Mouse (Mus musculus) T-helper 17 cell (primary cell): ENCODE data around the gene Gpr152.
"Not testable (repeated sequence)": the region's sequence is repeated elsewhere in the genome, so short reads cannot be mapped to it uniquely, and the experiment has no call there.

Experiments used
- in situ Hi-C, 2 experiments: fragments of 300-600 bp; cut with MboI, MseI; formaldehyde crosslinking; loops; 1 replicate in 1 of 2; 2 replicates in 1 of 2; pipeline ENCODE4 v1.15.1; 2025; ENCODE audit warnings: high pct_unique_total_duplicates in 2 of 2

Gpr152 gene

DNA sequence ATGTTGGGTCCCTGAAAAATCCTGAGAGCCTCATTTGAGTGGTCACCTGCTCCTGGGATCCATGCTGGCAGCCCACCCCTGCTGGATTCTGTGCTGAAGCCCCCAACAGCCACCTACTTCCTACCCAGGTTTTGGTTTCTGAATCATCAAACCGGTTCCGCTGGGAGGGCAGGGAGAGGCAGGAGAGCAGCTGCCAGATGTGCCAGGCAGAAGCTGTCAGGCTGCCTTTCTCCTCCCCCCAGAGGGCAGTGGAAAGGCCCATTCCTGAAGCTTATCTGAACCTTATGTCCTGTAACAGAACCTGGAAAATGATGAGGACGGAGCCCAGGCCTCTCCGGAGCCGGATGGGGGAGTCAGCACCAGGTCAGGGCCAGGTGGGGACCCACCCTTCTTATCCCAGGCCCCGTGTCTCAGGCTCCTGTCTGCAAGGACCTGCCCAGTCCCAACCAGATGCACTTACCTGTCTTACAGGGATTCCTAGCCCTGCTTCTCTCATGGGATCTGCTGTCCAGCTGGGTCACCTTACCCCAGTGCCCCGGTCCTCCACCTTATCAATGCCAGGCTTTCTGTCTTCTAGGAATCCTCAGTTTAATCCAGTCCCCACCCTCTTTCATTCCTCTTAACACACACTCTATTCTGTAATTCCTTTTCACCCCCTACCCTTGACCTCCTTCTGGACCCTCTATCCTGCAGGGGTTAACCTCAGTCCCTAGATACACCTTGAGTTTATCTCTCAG, 12.7 kb upstream of the Gpr152 start:
- in situ Hi-C loops = no loop called here

DNA sequence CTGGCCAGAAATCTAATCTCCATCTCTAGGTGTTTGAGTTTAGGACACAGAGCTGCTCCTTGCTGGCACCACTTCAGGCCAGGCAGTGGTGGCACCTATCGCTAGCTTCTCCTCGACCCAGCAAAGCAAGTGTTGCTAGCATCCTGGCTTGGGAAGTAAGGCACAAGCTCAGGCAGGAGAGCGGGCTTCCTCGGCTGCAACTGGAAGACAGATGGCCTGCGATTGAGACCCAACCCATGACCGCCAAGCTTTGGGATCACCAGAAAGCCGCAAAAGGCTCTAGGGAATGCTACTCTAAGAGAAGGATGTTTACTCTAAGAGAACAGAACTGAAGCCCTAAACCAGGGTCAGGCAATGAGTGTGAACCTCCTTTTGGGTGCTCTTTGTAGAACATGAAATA, 10.1 kb upstream of the Gpr152 start:
- in situ Hi-C loops = no loop called here

DNA sequence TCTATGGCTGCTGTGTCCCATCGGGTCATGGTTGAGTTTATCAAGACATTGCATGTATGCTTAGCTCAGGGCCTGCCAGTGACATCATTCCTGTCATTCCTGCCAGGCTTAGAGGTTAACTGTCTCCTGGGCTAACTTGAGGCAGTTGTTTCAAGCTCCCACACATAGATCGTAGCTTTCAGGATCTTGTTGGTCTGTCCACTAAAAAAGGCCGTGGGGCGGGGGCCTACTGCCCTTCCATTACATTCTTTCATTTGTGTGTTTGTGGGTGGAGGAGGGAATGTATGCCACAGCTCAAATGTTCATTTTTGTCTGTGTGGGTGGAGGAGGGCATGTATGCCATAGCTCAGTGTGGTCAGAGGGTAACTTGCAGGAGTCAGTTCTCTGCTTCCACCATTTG, 9.5 kb upstream of the Gpr152 start:
- in situ Hi-C loops = no loop called here

DNA sequence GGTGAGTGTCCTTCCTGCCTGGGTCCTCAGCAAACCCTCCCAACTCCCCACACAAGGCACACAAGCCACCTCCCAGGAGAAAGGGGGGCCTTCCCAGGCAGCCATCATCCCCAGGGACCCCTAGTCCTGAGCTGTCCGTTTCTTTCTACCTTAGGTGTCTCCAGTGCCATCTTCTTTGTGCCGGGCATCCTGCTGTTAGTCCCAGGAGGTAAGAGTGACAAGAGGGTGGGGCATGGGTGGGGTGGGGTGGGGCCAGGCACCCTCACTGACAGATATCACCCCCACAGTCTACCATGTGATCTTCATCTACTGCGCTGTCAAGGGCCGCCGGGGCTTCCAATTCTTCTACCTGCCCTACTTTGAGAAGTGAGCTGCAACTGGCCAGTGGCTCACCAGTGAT, 8.5 kb upstream of the Gpr152 start:
- in situ Hi-C loops = no loop called here

DNA sequence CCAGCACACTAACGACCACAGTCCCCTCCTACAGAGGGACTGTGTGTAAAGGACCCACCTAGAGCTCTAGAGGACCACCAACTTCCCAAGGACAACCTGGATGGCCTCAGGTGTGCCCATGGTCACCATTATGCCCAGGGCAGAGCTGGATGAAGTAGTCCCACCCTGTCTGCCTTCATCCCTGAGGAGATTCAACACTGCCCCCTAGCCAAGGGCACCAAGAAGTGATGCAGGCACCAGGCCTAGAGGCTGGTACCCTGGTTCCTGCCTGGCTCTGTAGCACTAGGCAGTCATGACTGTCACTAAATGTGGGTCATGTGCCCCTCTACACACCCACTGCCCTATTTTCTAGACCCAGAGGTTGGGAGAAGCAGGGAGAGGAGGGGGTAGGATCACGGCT, 7.8 kb upstream of the Gpr152 start:
- in situ Hi-C loops = no loop called here

DNA sequence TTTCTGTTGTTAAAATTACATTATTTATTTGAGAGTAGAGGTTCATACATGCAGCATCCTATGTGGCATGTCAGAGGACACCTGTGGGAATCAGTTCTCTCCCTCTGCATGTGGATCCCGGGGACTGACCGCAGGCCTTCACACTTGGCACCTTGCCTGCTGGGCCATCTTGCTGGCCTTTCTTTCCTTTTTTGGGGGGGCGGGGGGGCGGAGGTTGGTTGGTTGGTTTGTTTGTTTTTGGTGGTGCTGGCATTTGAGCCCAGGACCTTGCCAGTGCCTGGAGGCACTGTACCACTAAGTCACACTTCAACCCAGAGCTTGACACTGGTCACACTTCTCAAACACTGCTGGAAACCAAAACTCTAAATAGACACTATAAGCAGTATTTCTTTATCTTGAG, 5.2 kb upstream of the Gpr152 start:
- in situ Hi-C loops = no loop called here

DNA sequence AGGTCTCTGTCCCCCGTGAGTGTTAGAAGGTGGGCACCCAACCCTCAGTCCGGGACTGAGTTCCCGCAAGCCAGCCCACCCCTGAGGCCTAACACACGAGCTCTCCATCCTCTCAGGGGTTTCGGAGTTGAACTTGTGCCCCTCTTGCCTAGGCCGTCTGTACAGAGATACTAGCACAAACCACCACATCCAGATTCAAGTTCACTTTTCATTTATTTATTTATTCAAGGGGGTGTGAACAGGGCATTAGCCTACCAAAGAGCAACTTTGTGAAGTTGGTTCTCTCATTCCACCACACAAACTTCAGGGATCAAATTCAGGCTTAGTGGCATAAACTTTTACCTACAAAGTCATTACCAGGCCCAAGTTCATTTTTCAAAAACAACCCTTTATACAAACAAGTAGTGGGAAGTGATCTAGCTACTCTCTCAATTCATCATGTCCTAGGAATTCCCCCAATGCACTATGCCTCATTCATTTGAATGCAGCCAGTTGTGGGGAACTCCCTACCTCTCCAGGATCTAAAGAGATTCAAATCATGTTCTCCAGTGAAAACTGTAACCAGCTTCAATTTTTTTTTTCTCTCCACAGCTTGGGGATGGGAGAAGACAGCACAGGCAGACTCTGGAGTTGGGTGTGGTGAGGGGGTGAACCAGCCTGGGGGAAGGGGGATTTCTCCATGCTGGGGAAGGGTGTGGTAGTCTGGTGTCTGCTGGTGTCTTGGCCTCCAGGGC, 4.2 kb upstream of the Gpr152 start:
- in situ Hi-C loops = not testable (repeated sequence)

DNA sequence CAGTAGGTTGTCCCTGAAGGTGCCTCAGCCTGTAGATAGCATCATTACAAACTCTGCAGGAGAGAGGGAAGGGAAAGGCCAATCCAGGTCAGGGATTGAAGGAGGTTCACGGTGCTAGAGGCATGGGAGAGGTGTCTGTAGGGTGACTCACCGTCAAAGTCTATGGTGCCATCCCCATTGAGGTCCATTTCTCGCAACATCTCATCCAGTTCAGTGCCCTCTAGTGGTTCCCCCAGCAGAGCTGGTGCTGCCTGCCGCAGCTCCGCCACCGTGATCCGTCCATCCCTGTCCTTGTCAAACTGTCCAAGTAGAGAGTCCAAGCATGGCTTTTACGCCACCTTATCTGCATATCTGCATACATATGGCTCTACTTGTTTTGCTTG, 3.6 kb upstream of the Gpr152 start:
- in situ Hi-C loops = not testable (repeated sequence)

DNA sequence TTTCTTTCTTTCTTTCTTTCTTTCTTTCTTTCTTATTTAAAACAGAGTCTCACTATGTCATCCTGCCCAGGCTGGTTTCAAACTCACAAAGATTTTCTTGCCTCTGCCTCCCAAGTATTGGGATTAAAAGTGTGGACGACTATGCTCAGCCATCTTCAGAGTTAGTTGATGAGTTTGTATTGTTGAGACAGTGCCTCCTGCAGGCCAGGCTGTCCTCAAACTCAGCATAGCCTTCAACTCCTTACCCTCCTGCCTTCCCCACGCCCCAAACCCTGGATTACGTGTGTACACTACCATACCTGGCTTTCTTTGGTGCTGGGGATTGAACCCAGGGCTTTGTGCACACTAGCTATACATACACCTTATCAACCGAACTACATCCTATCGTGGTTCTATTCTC, 3.1 kb upstream of the Gpr152 start:
- in situ Hi-C loops = no loop called here

DNA sequence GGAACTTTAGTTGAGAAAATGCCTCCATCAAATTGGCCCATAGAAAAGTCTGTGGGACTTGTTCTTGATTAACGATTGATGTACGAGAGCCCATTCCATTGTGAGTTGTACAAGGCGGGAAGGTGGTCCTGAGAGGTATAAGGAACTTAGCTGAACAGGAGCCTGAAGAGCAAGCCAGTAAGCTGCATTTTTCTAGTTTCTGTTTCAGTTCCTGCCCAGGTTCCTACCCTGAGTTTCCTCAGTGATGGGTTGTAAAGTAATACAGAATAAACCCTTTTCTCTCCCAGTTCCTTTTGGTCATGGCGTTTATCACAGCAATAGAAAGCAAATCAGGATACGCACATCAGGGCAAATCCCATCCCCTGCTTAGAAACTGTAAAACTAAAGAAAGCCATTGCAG, 1.7 kb upstream of the Gpr152 start:
- in situ Hi-C loops = no loop called here

DNA sequence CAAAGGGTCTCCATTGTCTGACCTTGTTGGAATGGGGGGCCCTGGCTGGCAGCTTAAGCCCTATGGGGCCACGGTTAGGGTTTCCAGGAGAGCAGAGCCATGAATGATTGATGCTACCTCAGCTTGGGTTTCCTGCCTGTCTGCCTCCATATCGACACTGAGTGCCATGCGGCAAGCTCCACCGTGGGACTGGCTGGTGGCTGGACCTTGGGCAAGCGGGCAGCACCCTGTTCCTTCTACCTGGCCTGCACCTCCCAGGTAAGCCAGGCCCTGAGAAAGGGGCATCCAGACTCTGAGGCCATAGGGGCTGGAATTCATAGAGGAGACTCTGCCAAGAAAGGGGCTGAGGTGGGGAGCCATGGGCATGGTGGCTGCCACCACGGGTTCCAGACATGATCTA, 560 bp downstream of the Gpr152 start:
- in situ Hi-C loops = no loop called here

DNA sequence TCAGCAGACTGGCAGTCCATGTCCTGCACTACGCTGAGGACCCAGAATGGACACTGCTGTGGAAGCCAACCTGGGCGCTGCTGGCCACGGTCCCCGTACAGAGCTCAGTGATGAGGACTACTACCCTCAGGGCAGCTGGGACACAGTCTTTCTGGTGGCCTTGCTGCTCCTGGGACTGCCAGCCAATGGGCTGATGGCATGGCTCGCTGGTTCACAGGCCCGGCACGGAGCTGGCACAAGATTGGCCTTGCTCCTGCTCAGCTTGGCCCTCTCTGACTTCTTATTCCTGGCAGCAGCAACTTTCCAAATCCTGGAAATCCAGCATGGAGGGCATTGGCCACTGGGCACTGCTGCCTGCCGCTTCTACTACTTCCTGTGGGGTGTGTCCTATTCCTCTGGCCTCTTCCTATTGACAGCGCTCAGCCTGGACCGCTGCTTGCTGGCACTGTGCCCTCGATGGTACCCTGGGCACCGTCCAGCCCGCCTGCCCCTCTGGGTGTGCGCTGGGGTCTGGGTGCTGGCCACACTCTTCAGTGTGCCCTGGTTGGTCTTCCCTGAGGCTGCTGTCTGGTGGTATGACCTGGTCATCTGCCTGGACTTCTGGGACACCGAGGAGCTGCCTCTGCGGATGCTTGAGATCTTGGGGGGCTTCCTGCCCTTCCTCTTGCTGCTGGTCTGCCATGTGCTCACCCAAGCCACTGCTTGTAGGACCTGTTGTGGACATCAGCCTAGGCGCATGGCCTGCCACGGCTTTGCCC, 3.0 kb downstream of the Gpr152 start:
- in situ Hi-C loops = no loop called here

DNA sequence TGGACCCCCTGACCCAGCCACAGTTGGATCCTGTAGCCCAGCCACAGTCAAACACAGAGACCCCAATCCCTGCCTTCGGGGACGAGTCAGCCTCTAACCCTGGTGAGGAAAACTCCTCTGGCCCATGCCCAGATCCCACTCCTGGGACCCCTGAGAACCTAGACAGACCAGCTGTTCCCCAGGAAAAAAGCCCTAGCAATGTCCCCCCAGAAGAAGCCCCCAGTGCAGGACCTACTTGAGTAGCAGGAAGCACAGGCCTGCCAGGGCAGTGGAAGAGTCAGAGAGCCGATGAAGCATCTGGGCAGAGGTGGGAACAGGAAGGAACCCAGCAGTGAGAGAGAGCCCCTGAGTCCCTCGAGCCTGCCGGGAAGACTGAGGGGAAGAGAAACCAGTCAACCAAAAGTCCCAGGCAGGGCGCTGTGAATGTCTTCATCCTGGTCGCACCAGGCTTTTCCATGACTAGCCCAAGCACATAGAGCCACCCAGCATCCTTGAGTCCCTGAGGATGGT, 4.2 kb downstream of the Gpr152 start, which contains the start of gene Cabp4:
Cabp4 (minus strand) TSS at position 275 of the 510 bp plus-strand sequence.
- in situ Hi-C loops = no loop called here

DNA sequence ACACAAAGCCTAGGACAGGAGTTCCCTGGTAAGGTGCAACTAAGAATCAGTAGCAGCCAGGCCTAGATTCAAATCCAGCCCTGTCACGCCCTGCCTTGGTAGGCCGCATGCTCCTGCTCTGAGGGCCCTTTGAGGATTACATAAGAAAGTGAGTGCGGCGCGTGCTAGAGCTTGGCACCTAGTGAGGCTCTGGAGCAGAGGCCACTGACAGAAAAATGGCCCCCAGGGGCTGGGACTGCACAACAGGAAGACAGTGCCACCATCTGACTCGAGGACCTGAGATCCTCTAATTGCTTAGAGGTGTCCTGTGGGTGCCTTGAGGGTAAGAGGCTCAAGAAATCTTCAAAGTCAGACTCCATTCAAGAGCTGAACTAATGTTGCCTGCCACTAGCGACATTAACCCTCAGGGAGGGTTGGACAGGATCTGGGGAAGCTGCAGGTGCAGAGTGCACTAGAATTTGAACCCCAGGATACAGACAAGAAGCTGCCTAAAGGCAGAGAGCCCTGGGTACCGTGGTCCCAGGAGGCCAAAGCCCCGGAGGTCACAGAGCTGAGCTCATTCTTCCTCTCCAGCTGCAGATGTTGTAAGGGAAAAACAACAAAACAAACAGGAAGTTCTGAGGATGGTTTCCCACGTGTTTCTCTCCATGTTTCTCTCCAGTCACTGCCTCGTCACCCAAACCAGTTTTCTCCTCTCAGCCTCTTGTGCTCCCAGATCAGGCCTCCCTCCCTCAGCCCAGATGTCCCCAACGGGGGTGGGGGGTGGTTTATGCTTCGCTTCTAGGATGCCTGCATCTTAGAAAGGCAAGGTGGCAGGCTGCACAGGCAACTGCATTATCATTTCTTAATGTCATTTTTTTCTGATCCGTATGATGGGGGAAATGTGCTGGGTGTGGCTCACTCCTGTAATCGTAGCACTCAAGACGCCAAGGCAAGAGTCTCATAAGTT, 5.2 kb downstream of the Gpr152 start:
- in situ Hi-C loops = no loop called here

DNA sequence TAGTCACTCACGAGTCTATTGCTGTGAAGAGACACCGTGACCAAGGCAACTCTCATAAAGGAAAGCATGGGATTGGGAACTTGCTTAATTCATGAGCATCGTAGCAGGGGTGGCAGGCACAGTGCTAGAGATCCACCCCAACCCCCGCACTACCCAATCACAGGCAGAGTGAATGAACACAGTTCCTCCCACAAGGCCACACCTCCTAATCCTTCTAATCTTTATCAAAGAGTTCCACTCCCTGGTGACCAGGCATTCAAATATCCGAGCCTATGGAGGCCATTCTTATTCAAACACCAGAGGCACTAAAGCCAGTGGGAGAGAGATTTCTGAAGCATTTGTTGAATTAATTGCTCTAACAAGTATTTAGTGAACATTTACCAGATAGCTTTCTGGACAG, 6.3 kb downstream of the Gpr152 start:
- in situ Hi-C loops = no loop called here

DNA sequence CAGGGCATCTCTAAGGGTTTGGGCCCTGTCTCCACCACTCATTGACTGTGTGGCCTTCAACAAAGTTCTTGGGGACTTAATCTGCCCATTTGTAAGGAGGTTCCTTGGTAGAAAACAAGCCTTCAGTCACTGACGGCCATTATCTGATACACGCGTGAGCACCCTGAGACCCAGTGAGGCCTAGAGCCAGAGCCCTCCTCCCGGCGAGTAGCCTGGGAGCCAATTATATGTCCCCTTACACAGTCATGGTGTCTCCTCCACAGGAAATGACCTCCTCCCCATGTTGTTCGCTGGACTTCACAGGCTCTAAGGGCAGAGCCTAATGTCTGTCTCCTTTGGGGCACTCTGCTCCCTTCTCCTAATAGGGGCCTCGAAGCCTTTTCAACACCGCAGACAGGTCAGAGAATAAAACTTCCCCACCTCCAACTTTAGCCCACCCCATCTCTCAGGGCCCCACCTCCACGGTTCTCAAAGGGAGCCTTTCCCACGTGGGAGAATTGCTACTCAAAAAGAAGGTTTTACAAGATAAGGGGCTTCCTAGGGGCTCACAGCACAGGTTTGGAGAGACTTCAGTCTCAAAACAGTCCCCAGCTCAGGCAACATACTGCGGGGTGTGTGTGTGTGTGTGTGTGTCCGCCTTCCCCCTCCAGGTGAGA, 6.9 kb downstream of the Gpr152 start:
- in situ Hi-C loops = no loop called here

DNA sequence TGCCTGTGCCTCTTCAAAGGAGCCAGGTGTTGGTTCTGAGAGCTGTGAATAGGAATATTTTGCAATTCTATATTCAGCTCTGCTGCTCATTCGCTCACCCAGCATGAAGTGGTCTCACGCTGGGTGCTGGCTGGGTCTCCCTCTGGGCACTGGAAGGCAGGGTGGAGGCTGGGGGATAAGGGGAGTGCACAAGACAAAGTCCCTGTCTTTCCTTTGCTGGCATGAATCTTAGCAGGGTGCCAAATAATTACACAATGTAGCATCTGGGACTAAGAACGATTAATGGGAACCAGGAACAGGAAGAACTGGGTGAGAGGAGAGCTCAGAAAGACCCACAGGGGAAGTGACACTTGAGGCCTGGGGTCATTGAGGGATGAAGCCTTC, 7.4 kb downstream of the Gpr152 start:
- in situ Hi-C loops = no loop called here

DNA sequence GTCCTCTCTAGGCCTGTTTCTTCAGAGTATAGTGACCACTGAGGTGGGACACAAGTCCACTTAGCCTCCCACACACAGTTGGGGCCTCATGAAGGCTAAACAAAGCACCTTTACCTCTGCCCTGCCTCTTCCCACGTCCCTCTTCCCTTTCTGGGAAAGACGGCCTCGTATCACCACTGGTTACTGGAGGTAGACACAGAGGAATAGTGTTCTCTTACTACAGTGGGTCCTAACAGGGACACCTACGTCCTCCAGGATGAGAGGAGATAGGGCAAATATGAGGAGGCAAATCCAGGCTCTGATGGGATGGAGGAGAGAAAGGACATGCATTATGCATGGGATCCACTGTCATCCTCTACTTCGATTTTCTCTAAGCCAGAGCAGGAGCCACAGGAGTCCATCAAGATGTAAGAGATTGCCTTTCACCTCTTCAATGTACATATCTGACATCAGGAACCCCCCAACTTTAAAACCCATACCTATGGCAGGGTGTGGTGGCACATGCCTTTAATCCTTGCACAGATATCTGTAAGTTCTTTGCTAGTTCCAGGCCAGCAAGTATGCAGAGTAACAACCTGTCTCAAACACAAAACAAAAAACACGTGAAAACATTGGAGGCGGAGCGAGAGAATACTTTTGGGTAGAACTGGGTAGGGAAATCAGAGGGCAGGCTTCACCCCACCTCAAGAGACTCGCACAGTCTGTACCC, 8.3 kb downstream of the Gpr152 start:
- in situ Hi-C loops = no loop called here

DNA sequence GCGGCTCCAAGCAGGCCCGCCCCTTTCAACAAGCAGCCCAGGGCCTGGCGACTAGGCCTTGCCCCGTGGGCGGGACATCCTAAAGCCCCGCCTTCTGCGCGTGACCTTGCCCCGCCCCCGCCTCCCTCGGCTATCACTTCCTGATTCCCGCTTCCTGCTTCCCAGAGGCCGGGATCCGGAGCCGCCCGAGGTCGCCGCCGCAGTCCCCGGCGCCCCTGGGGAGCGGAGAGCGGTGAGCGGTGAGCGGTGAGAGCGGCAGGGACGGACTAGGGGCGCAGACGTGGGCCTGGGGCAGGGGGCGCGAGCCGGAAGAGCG, 8.9 kb downstream of the Gpr152 start, which contains the start of gene Coro1b:
Coro1b (plus strand) TSS at position 129 of the 316 bp plus-strand sequence.
- in situ Hi-C loops = no loop called here

DNA sequence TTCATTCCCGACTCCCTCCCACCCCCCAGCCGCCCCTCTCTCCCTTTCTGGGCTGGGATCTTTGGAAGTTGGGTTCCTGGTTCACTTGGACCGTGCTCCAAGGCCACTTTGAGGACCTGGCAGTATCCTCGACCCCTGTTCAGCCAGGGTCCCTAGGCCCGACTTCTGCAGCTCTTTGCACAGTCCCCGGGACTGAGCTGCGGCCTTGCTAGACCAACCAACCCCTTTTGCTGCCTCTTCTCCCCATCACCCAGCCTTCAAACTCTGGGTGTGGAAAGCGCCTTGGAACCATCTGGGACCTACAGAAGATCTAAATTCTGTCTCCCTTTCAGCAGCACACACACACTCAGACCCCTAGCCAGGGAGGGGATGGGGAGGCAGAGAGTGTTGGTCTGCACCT, 9.2 kb downstream of the Gpr152 start:
- in situ Hi-C loops = no loop called here
